Mouse (Mus musculus) stomach, postnatal 0 days (tissue): Measurements from ENCODE around the gene Nxpe4. TPM values are rescaled to one million over a fixed set of nuclear protein-coding genes. Genes with fewer than 3 reads are reported as not detected.

Experiments
- ATAC-seq: fragments of 200-750 bp; cut with Nextera tagmentation; 2 replicates; pipeline ENCODE4 v1.8.0; 2017; ENCODE audit not compliant: low FRiP score, low TSS enrichment
- DNase-seq: peaks from one replicate; pipeline ENCODE4 v3.0.0-alpha.2; 2016; ENCODE audit warnings: low spot score
- H3K27ac ChIP-seq: fragments of 300-500 bp; sonication (generic); replicated peaks from 2 replicates; pipeline ENCODE4 v1.5.1; 2014; ENCODE audit warnings: mild to moderate bottlenecking, control low read depth
- H3K27me3 ChIP-seq: fragments of 300-500 bp; sonication (generic); 2 replicates; pipeline ENCODE4 v1.6.1; 2014; ENCODE audit warnings: low read length; ENCODE audit not compliant: control insufficient read depth, insufficient read depth
- H3K36me3 ChIP-seq: fragments of 300-500 bp; sonication (generic); 2 replicates; pipeline ENCODE4 v1.6.1; 2014; ENCODE audit warnings: low read length, mixed read lengths; ENCODE audit not compliant: control insufficient read depth, insufficient read depth
- H3K4me1 ChIP-seq: fragments of 300-500 bp; sonication (generic); replicated peaks from 2 replicates; pipeline ENCODE4 v1.6.1; 2014; ENCODE audit warnings: antibody characterized with exemption; ENCODE audit not compliant: control insufficient read depth, insufficient read depth
- H3K4me2 ChIP-seq: fragments of 300-500 bp; sonication (generic); replicated peaks from 2 replicates; pipeline ENCODE4 v1.6.1; 2014; ENCODE audit warnings: low read depth, mild to moderate bottlenecking, control low read depth, moderate library complexity
- H3K4me3 ChIP-seq: fragments of 300-500 bp; sonication (generic); 2 replicates; pipeline ENCODE4 v1.5.1; 2014; ENCODE audit warnings: low read depth, low read length, control low read depth
- H3K9ac ChIP-seq: fragments of 300-500 bp; sonication (generic); 2 replicates; pipeline ENCODE4 v1.6.1; 2014; ENCODE audit warnings: mild to moderate bottlenecking, low read length, control low read depth, mixed read lengths
- H3K9me3 ChIP-seq: fragments of 300-500 bp; sonication (generic); 2 replicates; pipeline ENCODE4 v1.6.1; 2016; ENCODE audit warnings: low read length; ENCODE audit not compliant: control insufficient read depth
- CTCF ChIP-seq: IDR thresholded peaks from 2 replicates; pipeline ENCODE4 v1.5.1; 2016; ENCODE audit warnings: antibody characterized with exemption, low read depth, mild to moderate bottlenecking, moderate library complexity
- EP300 ChIP-seq: optimal IDR thresholded peaks from 2 replicates; pipeline ENCODE3; 2016; ENCODE audit warnings: antibody characterized with exemption
- WGBS: fragments of 180-500 bp; shearing (Covaris S2); extraction: QIAGEN DNeasy Blood & Tissue Kit; methylation state at CpG from one replicate; pipeline ENCODE4 v1.1.7; 2014; 5-methylcytosine and 5-hydroxymethylcytosine counted together
- polyA plus RNA-seq: library from polyadenylated mRNA; unstranded; fragments of >200 nt; fragmentation: Nextera tagmentation; extraction: Ambion mirVana; gene quantifications from 2 replicates; pipeline ENCODE4 v1.2.1, GENCODE M21; 2015

The Nxpe4 gene
- polyA plus RNA-seq, 1 experiment from 2014 or later, result 3.6 TPM

DNA sequence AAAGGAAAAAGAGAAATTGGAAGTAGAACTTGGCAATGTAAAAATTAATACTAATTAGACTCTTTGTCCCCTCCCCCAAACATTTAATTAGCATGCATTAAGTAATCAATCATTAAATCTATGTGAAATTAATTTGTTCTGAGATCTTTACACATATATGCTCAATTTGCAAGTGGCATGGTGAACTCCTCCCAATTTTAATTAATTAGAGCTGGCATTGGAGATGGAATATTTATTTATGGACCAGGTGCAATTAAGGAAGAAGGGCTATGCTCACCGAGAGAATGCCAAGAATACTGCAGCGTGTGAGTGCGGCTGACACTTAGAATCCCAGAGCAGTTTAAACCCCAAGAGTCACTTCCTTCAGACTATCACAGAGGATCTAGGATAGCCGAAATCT, 103.7 kb downstream of the Nxpe4 start:
- Histone ChIP-seq H3K4me3 (no peak overlapping the region), H3K4me1 (no peaks in the 10 kb centered on the region), H3K9ac (no peak overlapping the region), H3K9me3 (no peaks in the 10 kb centered on the region), H3K27ac (no peak overlapping the region), H3K36me3 (no peaks in the 10 kb centered on the region), H3K27me3 (no peaks in the 10 kb centered on the region), H3K4me2 (no peak overlapping the region)
- no peak for TF ChIP-seq CTCF
- TF ChIP-seq EP300, result no peak
- DNase-seq (no peak), ATAC-seq (no peak)
- 63% methylated on average over 4 of the region's 4 CpGs for WGBS

GRCm38 (mm10) chr9:48266286-48267027, 104.6 kb downstream of the Nxpe4 start:
- no peaks in the 10 kb centered on the region for H3K4me1 ChIP-seq
- TF ChIP-seq CTCF, result peak; percentile 83
- TF ChIP-seq EP300, result no peak
- no peak overlapping the region for H3K9ac ChIP-seq
- 13% methylated on average over 21 of the region's 21 CpGs for WGBS
- no peaks in the 10 kb centered on the region for H3K27me3 ChIP-seq
- peak; percentile 77; the same call in 1 of the 2 replicates for ATAC-seq
- H3K9me3 ChIP-seq, result no peaks in the 10 kb centered on the region
- H3K27ac ChIP-seq, result no peak overlapping the region
- peak; percentile 71 for DNase-seq
- H3K4me3 ChIP-seq, result peak overlapping the region; percentile 32
- peak overlapping the region; percentile 65 for H3K4me2 ChIP-seq
- no peaks in the 10 kb centered on the region for H3K36me3 ChIP-seq

DNA sequence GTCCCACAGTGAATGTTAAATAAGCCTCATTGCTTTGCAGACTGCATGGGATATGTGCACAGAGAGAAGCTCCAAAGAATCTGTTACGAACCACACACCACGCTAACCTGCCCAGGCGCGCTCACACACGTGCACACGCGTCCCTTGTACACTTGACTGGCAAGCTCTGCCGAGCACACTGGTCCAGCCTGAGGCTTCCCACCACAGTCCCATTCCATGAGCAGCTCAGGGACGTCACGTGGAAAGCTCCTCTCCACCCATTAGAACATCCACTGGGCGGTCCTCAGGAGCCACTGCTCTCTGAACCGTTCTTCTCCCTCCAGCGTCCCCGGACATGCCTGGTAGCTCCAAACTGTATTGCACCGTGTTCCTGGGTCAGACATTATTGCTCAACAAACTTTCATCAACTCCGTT, 105.2 kb downstream of the Nxpe4 start:
- Histone ChIP-seq H3K4me1 (no peaks in the 10 kb centered on the region), H3K9ac (no peak overlapping the region), H3K27me3 (no peaks in the 10 kb centered on the region), H3K36me3 (no peaks in the 10 kb centered on the region), H3K27ac (no peak overlapping the region), H3K4me2 (peak overlapping the region; percentile 65), H3K4me3 (peak overlapping the region; percentile 32), H3K9me3 (no peaks in the 10 kb centered on the region)
- ATAC-seq (peak; percentile 60), DNase-seq (peak; percentile 27)
- under 1% methylated on average over 16 of the region's 16 CpGs for WGBS
- no peak; the same call in 1 of the 2 replicates for TF ChIP-seq CTCF
- no peak for TF ChIP-seq EP300

GRCm38 (mm10) chr9:48267960-48268359, 106.1 kb downstream of the Nxpe4 start:
- Histone ChIP-seq H3K4me2 (no peak overlapping the region), H3K9me3 (no peaks in the 10 kb centered on the region), H3K4me1 (no peaks in the 10 kb centered on the region), H3K27ac (no peak overlapping the region), H3K36me3 (no peaks in the 10 kb centered on the region), H3K4me3 (no peak overlapping the region), H3K27me3 (no peaks in the 10 kb centered on the region), H3K9ac (no peak overlapping the region)
- TF ChIP-seq CTCF (no peak), EP300 (no peak)
- WGBS, result 67% methylated on average over 1 of the region's 1 CpGs
- ATAC-seq (no peak), DNase-seq (no peak)

- WGBS, result 93% methylated on average over 15 of the region's 15 CpGs
- DNase-seq (no peak), ATAC-seq (no peak)
- Histone ChIP-seq H3K9ac (no peak overlapping the region), H3K36me3 (no peaks in the 10 kb centered on the region), H3K27me3 (no peaks in the 10 kb centered on the region), H3K4me2 (no peak overlapping the region), H3K27ac (no peak overlapping the region), H3K9me3 (no peaks in the 10 kb centered on the region), H3K4me1 (no peaks in the 10 kb centered on the region), H3K4me3 (no peak overlapping the region)
- no peak for TF ChIP-seq CTCF
- TF ChIP-seq EP300, result no peak
Observed at GRCm38 (mm10) chr9:48276831-48277230, 115.0 kb downstream of the Nxpe4 start.

GRCm38 (mm10) chr9:48284221-48284620, 122.4 kb downstream of the Nxpe4 start:
- DNase-seq, result no peak
- 69% methylated on average over 8 of the region's 8 CpGs for WGBS
- no peaks in the 10 kb centered on the region for H3K4me1 ChIP-seq
- no peak for ATAC-seq
- no peaks in the 10 kb centered on the region for H3K9me3 ChIP-seq
- H3K27me3 ChIP-seq, result no peaks in the 10 kb centered on the region
- TF ChIP-seq EP300 (no peak), CTCF (no peak)
- no peak overlapping the region for H3K4me3 ChIP-seq
- H3K36me3 ChIP-seq, result no peaks in the 10 kb centered on the region
- no peak overlapping the region for H3K27ac ChIP-seq
- no peak overlapping the region for H3K4me2 ChIP-seq
- no peak overlapping the region for H3K9ac ChIP-seq
